Mouse (Mus musculus) left cerebral cortex, postnatal 36 days (tissue): ENCODE results near the gene Pdxk. TPM values are rescaled to one million over a fixed set of nuclear protein-coding genes. Genes with fewer than 3 reads are reported as not detected.

Source experiments
- DNase-seq, 2 experiments: peaks; one replicate each; pipeline ENCODE4 v3.0.0; 2021 to 2022; ENCODE audit warnings: low spot score in 2 of 2, mixed read lengths in 1 of 2
- intact Hi-C: fragments of 180-260 bp; cut with DNase I; formaldehyde crosslinking; loops from one replicate; pipeline ENCODE4 v1.15.1; 2025
- total RNA-seq, 2 experiments: library from RNA; stranded (reverse); gene quantifications; 2 replicates each; pipeline ENCODE4 v1.2.3; 2021

Gene Pdxk
- total RNA-seq, 2 experiments from 2014 or later: 114 to 120 TPM

GRCm38 (mm10) chr10:78462945-78463768 lies 1.6 kb downstream of the Pdxk start:
- DNase-seq: no peak
- intact Hi-C loops: loop anchor here (10.0 kb wide), 1 partner anchor 282 kb away; no protein-coding TSS in a partner anchor

DNA sequence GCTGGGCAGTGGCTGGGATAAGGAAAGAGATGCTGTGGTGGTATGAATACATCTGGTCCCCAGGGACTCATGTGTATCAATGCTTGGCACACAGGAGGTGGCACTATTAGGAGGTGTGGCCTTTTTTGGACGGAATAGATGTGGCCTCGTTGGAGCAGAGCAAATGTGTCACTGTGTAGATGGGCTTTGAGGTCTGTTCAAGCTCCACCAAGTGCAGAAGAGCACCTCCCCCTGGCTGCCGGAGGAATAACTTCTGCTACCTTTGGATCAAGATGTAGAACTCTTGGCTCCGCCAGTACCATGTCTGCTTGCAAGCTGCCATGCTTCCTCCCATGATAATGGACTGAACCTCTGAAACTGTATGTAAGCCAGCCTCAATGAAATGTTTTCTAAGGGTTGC lies 3.0 kb downstream of the Pdxk start:
- no peak for DNase-seq
- intact Hi-C loops: loop anchor here (10.0 kb wide), 1 partner anchor 283 kb away; no protein-coding TSS in a partner anchor

GRCm38 (mm10) chr10:78460463-78460862 lies 4.3 kb downstream of the Pdxk start:
- intact Hi-C loops: loop anchor here (10.0 kb wide), 1 partner anchor 284 kb away; no protein-coding TSS in a partner anchor

GRCm38 (mm10) chr10:78458348-78459111 lies 6.2 kb downstream of the Pdxk start:
- intact Hi-C loops: no loop called here
- DNase-seq: no peak

More at GRCm38 (mm10) chr10:78460463-78460862, 4.3 kb downstream of the Pdxk start:
- DNase-seq: no peak

DNA sequence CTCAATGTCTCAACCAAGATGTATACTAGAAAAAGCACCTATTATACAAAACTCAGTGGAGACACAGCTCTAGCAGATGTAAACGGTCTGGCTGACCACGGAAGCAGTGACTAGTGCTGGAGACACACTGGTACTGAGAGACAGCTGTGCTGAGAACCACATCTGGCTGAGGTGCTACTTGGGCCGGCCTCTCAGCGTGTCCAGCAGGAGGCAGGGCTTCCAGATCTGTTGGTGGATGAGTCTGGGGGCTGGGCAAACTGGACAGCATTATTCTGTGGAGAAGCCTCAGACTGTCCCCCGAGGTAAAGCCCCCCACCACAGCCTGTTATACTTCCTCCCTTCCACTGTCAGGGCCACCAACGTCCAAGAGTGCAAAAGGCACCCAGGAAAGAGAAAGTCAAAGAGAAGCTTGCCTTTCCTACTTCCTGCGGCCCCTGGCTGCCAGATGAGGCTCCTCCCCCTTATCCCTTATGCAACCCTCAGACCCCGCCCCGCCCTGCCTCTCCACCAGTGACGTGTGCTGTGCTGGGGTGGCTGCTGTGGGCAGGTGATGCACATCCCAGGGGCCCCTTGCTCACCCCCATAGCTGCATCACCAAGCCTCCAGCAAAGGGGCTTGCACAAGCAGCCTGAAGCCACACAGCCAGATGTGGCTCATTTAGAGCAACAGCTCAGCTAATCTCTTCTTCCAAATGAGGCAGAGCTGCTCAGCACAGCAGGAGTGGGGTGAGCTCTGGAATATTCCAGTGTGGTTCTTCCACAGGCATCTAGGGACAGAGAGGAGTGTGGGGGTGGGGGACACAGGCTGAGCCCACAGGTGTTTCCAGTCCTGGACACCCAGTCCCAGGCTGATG lies 7.1 kb downstream of the Pdxk start:
- intact Hi-C loops: no loop called here
- DNase-seq: peak in 1 of 2 experiments; percentile 40

DNA sequence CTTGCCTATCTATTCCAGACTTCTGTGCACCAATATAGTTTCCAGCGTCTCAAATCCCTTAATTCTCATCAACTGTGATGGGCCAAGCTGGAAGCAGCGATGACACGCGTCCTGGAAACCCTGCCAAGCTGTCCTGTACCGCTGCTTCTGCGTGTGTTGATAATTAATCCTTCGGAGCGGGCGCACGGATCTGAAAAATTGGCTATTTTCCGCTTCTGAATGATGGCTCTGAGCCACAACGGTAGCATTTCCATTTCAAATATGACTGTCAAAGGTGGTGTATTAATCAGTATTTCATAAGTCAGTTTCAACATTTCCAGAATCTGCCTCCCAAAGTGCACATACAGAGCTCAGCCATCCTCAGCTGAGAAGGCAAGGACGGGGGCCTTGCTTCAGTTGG lies 8.1 kb downstream of the Pdxk start:
- no peak for DNase-seq
- intact Hi-C loops: no loop called here

DNA sequence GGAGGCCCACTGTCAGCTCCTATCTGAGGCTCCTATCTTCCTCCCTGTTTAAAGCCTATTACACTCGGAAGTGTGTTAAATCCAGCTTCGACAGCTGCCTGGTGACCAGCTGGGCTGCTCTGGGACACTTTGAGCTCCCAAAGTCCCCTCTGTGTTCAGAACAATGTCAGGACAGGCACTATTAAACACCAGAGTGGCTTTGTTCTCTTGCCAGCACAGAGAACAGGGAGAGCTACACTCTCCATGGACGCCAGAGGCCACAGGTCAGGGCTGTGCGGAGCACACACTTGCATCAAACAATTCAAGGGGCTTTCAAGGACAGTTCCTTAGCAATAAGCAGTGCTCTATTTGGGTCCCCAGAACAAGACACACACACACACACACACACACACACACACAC lies 12.1 kb downstream of the Pdxk start:
- no peak for DNase-seq
- intact Hi-C loops: no loop called here

DNA sequence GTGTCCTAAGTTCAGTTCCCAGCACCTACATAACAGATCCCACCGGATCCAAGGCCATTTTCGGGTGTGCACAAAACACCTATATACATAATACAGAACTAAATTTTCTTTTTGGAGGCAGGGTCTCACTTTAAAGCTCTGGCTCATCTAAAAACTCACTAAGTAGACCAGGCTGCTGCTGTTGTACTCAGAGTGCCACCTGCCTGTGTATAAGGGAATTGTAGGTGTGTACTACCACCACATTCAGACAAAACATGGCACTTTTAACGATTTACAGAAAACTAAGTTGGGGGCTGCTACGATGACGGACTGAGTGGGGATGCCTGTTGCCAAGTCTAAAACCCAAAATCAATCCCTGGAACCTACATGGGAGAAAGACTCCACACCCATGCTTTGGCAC lies 14.0 kb downstream of the Pdxk start:
- DNase-seq: no peak
- intact Hi-C loops: no loop called here

- no peak for DNase-seq
- intact Hi-C loops: no loop called here
These were observed 17.4 kb downstream of the Pdxk start for GRCm38 (mm10) chr10:78447396-78447795.

DNA sequence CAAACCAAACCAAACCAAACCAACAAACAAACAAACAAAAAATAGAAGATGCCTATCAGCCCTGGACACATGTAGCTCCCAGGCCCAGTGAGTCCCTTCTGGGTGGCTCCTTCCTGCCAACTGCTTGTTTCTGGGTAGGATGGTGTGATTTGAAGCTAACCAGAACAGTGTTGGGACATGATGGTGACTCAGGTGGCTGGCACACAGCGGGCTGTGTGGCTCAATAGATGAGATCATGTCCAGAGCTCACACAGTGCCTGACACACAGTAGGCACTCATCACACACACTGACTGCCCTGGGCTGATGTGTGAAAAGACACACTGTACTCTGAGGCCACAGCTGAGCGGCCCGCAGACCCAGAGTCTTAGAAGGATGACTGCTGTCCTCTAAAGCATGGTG lies 18.6 kb downstream of the Pdxk start:
- no peak for DNase-seq
- intact Hi-C loops: no loop called here

GRCm38 (mm10) chr10:78442292-78442691 lies 22.5 kb downstream of the Pdxk start:
- intact Hi-C loops: no loop called here
- no peak for DNase-seq

GRCm38 (mm10) chr10:78441606-78442005 lies 23.2 kb downstream of the Pdxk start:
- intact Hi-C loops: no loop called here
- no peak for DNase-seq

- intact Hi-C loops: no loop called here
These were observed 24.0 kb downstream of the Pdxk start for GRCm38 (mm10) chr10:78440812-78441211.

GRCm38 (mm10) chr10:78439990-78440389 lies 24.8 kb downstream of the Pdxk start:
- DNase-seq: no peak
- intact Hi-C loops: loop anchor here (2.0 kb wide), 1 partner anchor 47 kb away; no protein-coding TSS in a partner anchor

More at GRCm38 (mm10) chr10:78440812-78441211, 24.0 kb downstream of the Pdxk start:
- no peak for DNase-seq

- intact Hi-C loops: loop anchor here (2.0 kb wide), 1 partner anchor 47 kb away; no protein-coding TSS in a partner anchor
- DNase-seq: no peak
These were observed 25.2 kb downstream of the Pdxk start for GRCm38 (mm10) chr10:78439550-78439949.

GRCm38 (mm10) chr10:78438094-78438493 lies 26.7 kb downstream of the Pdxk start:
- peak; percentile 68 to 80 for DNase-seq
- intact Hi-C loops: loop anchor here (2.0 kb wide), 1 partner anchor 49 kb away; no protein-coding TSS in a partner anchor

DNA sequence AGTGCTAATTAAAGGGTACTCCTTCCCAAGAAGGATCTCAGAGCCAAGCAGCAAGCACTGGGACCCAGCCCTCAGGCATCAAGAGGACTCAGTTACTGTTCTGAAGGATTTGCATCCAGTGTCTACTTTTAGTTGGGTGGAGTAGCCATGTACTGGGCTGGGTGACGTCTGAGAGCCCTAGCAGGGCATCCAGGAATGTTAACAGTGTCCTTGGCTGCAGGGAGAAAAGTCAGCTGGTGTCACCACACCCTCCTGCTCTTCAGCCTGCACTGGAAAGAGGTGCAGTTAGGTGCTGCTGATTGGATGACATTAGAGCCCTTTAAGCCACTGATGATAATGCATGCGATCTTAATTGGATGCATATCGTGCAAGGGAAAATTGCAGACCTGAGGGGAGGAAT lies 31.9 kb downstream of the Pdxk start:
- intact Hi-C loops: no loop called here
- no peak for DNase-seq

DNA sequence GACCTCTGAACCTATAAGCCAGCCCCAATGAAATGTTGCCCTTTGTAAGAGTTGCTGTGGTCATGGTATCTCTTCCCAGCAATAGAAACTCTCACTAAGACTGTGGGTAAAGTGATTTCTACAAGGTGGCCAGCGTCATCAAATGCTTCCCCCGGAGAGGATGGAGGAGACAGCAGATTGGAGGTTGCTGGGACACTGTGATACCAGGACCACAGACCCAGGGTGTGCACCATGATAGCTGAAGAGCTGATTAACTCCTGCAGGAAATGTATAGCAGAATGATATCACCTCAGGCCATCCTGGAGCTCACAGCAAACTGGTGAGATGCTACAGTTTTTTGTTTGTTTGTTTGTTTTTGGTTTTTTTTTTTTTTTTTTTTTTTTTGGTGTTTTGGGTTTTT lies 35.0 kb downstream of the Pdxk start:
- intact Hi-C loops: no loop called here
- DNase-seq: no peak

DNA sequence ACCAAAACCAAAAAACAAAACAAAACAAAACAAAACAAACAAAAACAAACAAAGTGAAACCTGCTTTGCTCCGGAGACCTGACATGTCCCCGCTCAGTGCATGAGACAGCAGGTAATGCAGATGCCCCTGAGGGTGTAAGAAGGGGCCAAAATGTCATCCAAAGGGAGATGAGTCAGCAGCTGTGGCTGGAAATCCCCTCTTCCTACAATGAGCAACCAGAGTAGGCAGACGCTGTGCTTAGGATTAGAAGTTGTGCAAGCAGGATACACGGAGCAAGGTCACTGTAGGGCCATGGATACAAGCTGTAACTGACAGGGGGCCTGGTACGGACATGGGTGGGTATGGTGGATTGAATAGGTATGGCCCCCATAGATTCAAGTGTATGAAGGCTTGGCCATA lies 35.6 kb downstream of the Pdxk start:
- intact Hi-C loops: no loop called here
- DNase-seq: no peak

- DNase-seq: no peak
- intact Hi-C loops: no loop called here
These were observed 36.7 kb downstream of the Pdxk start for GRCm38 (mm10) chr10:78428070-78428469.
